ENCODE assay signal across 31 mouse cellular contexts in the genomic region with DNA sequence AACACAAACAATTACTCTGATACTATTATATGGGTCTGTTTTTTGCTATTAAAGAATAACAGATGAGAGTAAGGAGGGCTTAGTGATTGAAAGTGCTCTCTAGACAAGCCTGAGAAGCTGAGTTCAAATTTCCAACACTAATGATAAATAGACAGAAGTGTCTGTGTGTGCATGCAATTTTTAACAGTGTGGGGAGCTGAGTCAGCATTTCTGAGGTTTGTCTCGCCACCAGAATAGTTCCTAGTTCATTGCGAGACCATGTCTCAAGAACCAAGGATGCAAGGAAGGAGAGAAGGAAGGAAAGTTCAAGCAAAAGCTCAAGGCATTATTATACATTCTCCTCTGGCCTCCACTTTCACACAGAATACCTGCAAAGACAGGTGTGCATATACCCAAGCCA.
"Had no signal": no experiment of that assay in that cellular context is flagged by ENCODE, and none has a peak within 500 bp of the region (broad histone marks: within the 10 kb centered on the region; RNA-seq: fewer than 3 reads in every experiment).

No protein-coding gene starts in this region.

- H3K9me3 ChIP-seq: heart, embryonic 10.5 days; heart, embryonic 12.5 days; heart, embryonic 13.5 days; heart, embryonic 15.5 days; hindbrain, embryonic 10.5 days; hindbrain, embryonic 12.5 days; hindbrain, embryonic 13.5 days; hindbrain, embryonic 15.5 days; intestine, embryonic 15.5 days; kidney, embryonic 15.5 days had no signal

- H3K36me3 ChIP-seq: heart, embryonic 10.5 days; heart, embryonic 12.5 days; heart, embryonic 13.5 days; heart, embryonic 15.5 days; hindbrain, embryonic 10.5 days; hindbrain, embryonic 12.5 days; hindbrain, embryonic 13.5 days; hindbrain, embryonic 15.5 days; intestine, embryonic 15.5 days; kidney, embryonic 15.5 days had no signal

- H3K9ac ChIP-seq: heart, embryonic 12.5 days; heart, embryonic 13.5 days; heart, embryonic 15.5 days; hindbrain, embryonic 12.5 days; hindbrain, embryonic 13.5 days; hindbrain, embryonic 14.5 days; hindbrain, embryonic 15.5 days; intestine, embryonic 15.5 days; kidney, embryonic 15.5 days had no signal

- H3K4me1 ChIP-seq: heart, embryonic 10.5 days; heart, embryonic 12.5 days; heart, embryonic 13.5 days; heart, embryonic 15.5 days; hindbrain, embryonic 10.5 days; hindbrain, embryonic 12.5 days; hindbrain, embryonic 13.5 days; hindbrain, embryonic 15.5 days; intestine, embryonic 15.5 days; kidney, embryonic 15.5 days had no signal

- H3K4me3 ChIP-seq: heart, embryonic 10.5 days; heart, embryonic 12.5 days; heart, embryonic 13.5 days; heart, embryonic 15.5 days; hindbrain, embryonic 10.5 days; hindbrain, embryonic 12.5 days; hindbrain, embryonic 13.5 days; hindbrain, embryonic 15.5 days; intestine, embryonic 15.5 days; kidney, embryonic 15.5 days; layer of hippocampus, adult 2 months had no signal

- DNase-seq: heart, postnatal 10 days; heart, postnatal 14 days; heart, postnatal 36 days; heart, postnatal 4 days; kidney, adult 11 months; kidney, adult 18-20 months; kidney, adult 2 months; kidney, adult 8-10 months; kidney, adult 9 months; kidney, postnatal 10 days; kidney, postnatal 14 days; kidney, postnatal 25 days; kidney, postnatal 36 days; kidney, postnatal 4 days; layer of hippocampus, adult 9-11 months; layer of hippocampus, postnatal 36 days had no signal

- H3K27ac ChIP-seq: heart, embryonic 10.5 days; heart, embryonic 13.5 days; heart, embryonic 15.5 days; hindbrain, embryonic 10.5 days; hindbrain, embryonic 12.5 days; hindbrain, embryonic 13.5 days; hindbrain, embryonic 14.5 days; hindbrain, embryonic 15.5 days; hindbrain, postnatal 0 days; intestine, embryonic 15.5 days; kidney, embryonic 15.5 days; kidney, postnatal 0 days; layer of hippocampus, adult 2 months had no signal

- H3K27me3 ChIP-seq: heart, embryonic 12.5 days; heart, embryonic 13.5 days; heart, embryonic 15.5 days; hindbrain, embryonic 12.5 days; hindbrain, embryonic 13.5 days; hindbrain, embryonic 15.5 days; intestine, embryonic 15.5 days; kidney, embryonic 15.5 days had no signal

- H3K4me2 ChIP-seq: heart, embryonic 11.5 days; heart, embryonic 12.5 days; heart, embryonic 13.5 days; heart, embryonic 15.5 days; hindbrain, embryonic 12.5 days; hindbrain, embryonic 13.5 days; hindbrain, embryonic 14.5 days; hindbrain, embryonic 15.5 days; intestine, embryonic 15.5 days; kidney, embryonic 15.5 days had no signal
